Mouse (Mus musculus) ES-Bruce4 (cell line): ENCODE data around the gene Ppl. TPM values are rescaled to one million over a fixed set of nuclear protein-coding genes. Genes with fewer than 3 reads are reported as not detected.

Source experiments
- H3K27ac ChIP-seq: 2 replicates; pipeline ENCODE4 v1.5.1; 2012; ENCODE audit warnings: low read length, inconsistent platforms; ENCODE audit not compliant: insufficient read depth
- H3K27me3 ChIP-seq: 2 replicates; pipeline ENCODE4 v1.6.1; 2012; ENCODE audit warnings: mild to moderate bottlenecking, low read length, inconsistent platforms; ENCODE audit not compliant: control insufficient read depth, poor library complexity, insufficient read depth, severe bottlenecking
- H3K36me3 ChIP-seq: 2 replicates; pipeline ENCODE4 v1.6.1; 2012; ENCODE audit warnings: inconsistent platforms, mild to moderate bottlenecking, low read length, moderate library complexity; ENCODE audit not compliant: control insufficient read depth, poor library complexity, insufficient read depth, severe bottlenecking
- H3K4me1 ChIP-seq: one replicate; pipeline ENCODE4 v1.8.1; 2011; ENCODE audit warnings: low read length; ENCODE audit not compliant: control insufficient read depth, insufficient read depth
- H3K4me3 ChIP-seq: 2 replicates; pipeline ENCODE4 v1.5.1; 2011; ENCODE audit warnings: low read depth, mild to moderate bottlenecking, low read length
- H3K9ac ChIP-seq: 2 replicates; pipeline ENCODE4 v1.6.1; 2012; ENCODE audit warnings: low read depth, mild to moderate bottlenecking, inconsistent platforms; ENCODE audit not compliant: poor library complexity, severe bottlenecking
- H3K9me3 ChIP-seq: replicated peaks from 2 replicates; pipeline ENCODE4 v1.6.1; 2012; ENCODE audit warnings: mild to moderate bottlenecking, low read length, inconsistent platforms; ENCODE audit not compliant: control insufficient read depth, poor library complexity, insufficient read depth, severe bottlenecking
- CTCF ChIP-seq: IDR thresholded peaks from one replicate; pipeline ENCODE4 v1.8.1; 2011; ENCODE audit warnings: low read depth, low read length
- EP300 ChIP-seq: IDR thresholded peaks from 2 replicates; pipeline ENCODE4 v1.6.1; 2011; ENCODE audit warnings: low read depth, low read length; ENCODE audit not compliant: insufficient read depth
- POLR2A ChIP-seq: IDR thresholded peaks from one replicate; pipeline ENCODE4 v1.8.1; 2011; ENCODE audit warnings: low read length; ENCODE audit not compliant: insufficient read depth
- polyA plus RNA-seq: library from polyadenylated mRNA; stranded (reverse); fragments of >200 nt; gene quantifications from 2 replicates; pipeline ENCODE4 v1.2.4, GENCODE M21; 2011; ENCODE audit warnings: low read depth; ENCODE audit not compliant: missing spikeins, insufficient read depth, insufficient read length

The Ppl gene
- polyA plus RNA-seq, 1 experiment: 11.4 TPM

- Histone ChIP-seq H3K4me1 (peaks cover 2% of the 10 kb centered on the region), H3K27ac (no peak overlapping the region), H3K27me3 (no peaks in the 10 kb centered on the region), H3K9me3 (no peaks in the 10 kb centered on the region), H3K4me3 (no peak overlapping the region), H3K36me3 (no peaks in the 10 kb centered on the region), H3K9ac (no peak overlapping the region)
- TF ChIP-seq POLR2A (no peak), EP300 (no peak), CTCF (no peak)
These were observed 24.9 kb upstream of the Ppl start for GRCm38 (mm10) chr16:5157113-5157512.

GRCm38 (mm10) chr16:5156495-5156894 lies 24.3 kb upstream of the Ppl start:
- Histone ChIP-seq H3K27ac (no peak overlapping the region), H3K27me3 (no peaks in the 10 kb centered on the region), H3K36me3 (no peaks in the 10 kb centered on the region), H3K4me3 (no peak overlapping the region), H3K4me1 (peaks cover 2% of the 10 kb centered on the region), H3K9ac (no peak overlapping the region), H3K9me3 (no peaks in the 10 kb centered on the region)
- TF ChIP-seq CTCF (no peak), POLR2A (no peak), EP300 (no peak)

GRCm38 (mm10) chr16:5155014-5155413 lies 22.8 kb upstream of the Ppl start:
- no peak overlapping the region for H3K27ac ChIP-seq
- no peaks in the 10 kb centered on the region for H3K27me3 ChIP-seq
- no peak overlapping the region for H3K9ac ChIP-seq
- no peaks in the 10 kb centered on the region for H3K36me3 ChIP-seq
- no peak for TF ChIP-seq POLR2A
- no peak for TF ChIP-seq EP300
- no peak for TF ChIP-seq CTCF
- no peaks in the 10 kb centered on the region for H3K9me3 ChIP-seq
- H3K4me3 ChIP-seq: no peak overlapping the region
- peaks cover 2% of the 10 kb centered on the region for H3K4me1 ChIP-seq

- no peak overlapping the region for H3K27ac ChIP-seq
- no peaks in the 10 kb centered on the region for H3K9me3 ChIP-seq
- no peaks in the 10 kb centered on the region for H3K27me3 ChIP-seq
- no peak overlapping the region for H3K9ac ChIP-seq
- peaks cover 2% of the 10 kb centered on the region for H3K4me1 ChIP-seq
- TF ChIP-seq EP300 (no peak), POLR2A (no peak), CTCF (no peak)
- H3K36me3 ChIP-seq: no peaks in the 10 kb centered on the region
- no peak overlapping the region for H3K4me3 ChIP-seq
These were observed 21.2 kb upstream of the Ppl start for GRCm38 (mm10) chr16:5153299-5154026.

- H3K4me3 ChIP-seq: no peak overlapping the region
- no peak overlapping the region for H3K9ac ChIP-seq
- H3K9me3 ChIP-seq: no peaks in the 10 kb centered on the region
- TF ChIP-seq EP300 (no peak), CTCF (no peak), POLR2A (no peak)
- H3K27ac ChIP-seq: no peak overlapping the region
- H3K4me1 ChIP-seq: no peaks in the 10 kb centered on the region
- H3K27me3 ChIP-seq: no peaks in the 10 kb centered on the region
- H3K36me3 ChIP-seq: no peaks in the 10 kb centered on the region
These were observed 18.3 kb upstream of the Ppl start for GRCm38 (mm10) chr16:5150544-5150943.

GRCm38 (mm10) chr16:5147037-5147385 lies 14.8 kb upstream of the Ppl start, which contains the start of gene Sec14l5:
Gene Sec14l5, plus strand, starts transcription at chr16:5147109.
- Histone ChIP-seq H3K4me1 (no peaks in the 10 kb centered on the region), H3K4me3 (peak within 1 kb of the TSS; percentile 51), H3K36me3 (no peaks in the 10 kb centered on the region), H3K27me3 (no peaks in the 10 kb centered on the region), H3K9ac (0 out of 2 replicates have a peak within 1 kb of the TSS, but pooled peaks have one; percentile 22), H3K27ac (no peak within 1 kb of the TSS), H3K9me3 (no peaks in the 10 kb centered on the region)
- no peak for TF ChIP-seq EP300
- TF ChIP-seq CTCF: no peak
- no peak for TF ChIP-seq POLR2A
